Mouse (Mus musculus): ENCODE measurements at regions not wholly inside any gene's neighbourhood (a gene's known extent, or its start where the extent isn't known, plus 50 kb on each side); places are given as distances from the start of the nearest gene placed in this dataset.

DNA sequence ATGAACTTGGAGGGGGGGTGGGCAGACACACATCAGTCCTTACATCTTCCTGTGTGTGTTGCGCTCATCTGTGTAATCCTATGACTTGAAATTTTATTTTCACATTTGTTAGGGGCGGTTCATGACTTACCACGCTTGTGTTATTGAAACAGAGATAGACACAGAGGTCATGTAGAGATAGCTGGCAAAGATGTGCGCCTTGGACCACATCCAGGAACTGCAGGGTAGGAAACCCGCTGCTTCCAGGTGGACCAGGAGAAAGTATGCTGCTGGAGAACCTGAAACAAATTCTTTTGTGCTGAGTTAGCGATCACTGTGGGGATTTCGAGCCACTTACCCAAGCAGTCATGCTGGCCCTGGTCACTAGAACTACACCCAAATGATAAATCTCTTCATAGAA, 89.1 kb downstream of the Kcnj2 start:
- no peak for DNase-seq (ENCODE audit: low read depth)

DNA sequence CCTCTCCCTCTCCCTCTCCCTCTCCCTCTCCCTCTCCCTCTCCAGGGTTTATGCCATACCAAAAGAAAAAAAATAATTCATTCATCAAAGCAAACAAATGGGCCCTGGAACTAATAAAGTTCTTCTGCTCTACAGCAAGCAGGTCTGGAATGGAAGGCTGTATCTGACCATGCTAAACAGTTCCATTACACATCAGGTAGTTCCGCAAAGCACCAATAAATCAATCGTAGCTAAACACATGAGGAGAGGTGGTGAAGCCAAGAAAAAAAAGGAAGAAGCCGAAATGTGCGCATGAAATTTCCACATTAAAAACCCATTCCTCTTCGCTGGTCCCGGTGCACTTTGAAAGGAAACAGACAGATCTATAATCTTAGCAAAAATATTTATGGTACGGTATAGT, 89.8 kb downstream of the Kcnj2 start:
- DNase-seq (ENCODE audit: low read depth): no peak

DNA sequence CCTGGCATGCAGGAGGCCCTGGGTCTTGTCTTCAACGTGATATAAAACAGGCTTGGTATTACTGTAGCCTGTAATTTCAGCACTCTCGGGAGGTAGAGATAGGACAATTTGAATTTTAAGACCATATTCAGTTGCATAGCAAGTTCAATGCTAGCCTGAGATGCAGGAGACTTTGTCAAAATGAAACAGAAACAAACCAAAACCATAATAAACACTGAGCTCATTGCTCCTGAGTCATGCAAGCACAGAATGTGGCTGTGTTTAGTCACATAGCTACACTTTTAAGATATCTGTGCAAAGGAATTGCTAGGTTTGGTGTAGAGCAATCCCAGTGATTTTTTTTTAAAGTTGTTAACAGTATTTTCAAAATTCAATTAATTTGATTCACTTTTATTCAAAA, 93.3 kb downstream of the Kcnj2 start:
- DNase-seq (ENCODE audit: low read depth): no peak

- no peak for DNase-seq (ENCODE audit: low read depth)
Measured at GRCm38 (mm10) chr11:111164907-111165306, 98.9 kb downstream of the Kcnj2 start.

GRCm38 (mm10) chr11:111170174-111170800, 104.3 kb downstream of the Kcnj2 start:
- DNase-seq (ENCODE audit: low read depth): no peak

GRCm38 (mm10) chr11:111173525-111173924, 107.6 kb downstream of the Kcnj2 start:
- DNase-seq (ENCODE audit: low read depth): no peak

- no peak for DNase-seq (ENCODE audit: low read depth)
Measured at GRCm38 (mm10) chr11:111175566-111175965, 109.6 kb downstream of the Kcnj2 start.

DNA sequence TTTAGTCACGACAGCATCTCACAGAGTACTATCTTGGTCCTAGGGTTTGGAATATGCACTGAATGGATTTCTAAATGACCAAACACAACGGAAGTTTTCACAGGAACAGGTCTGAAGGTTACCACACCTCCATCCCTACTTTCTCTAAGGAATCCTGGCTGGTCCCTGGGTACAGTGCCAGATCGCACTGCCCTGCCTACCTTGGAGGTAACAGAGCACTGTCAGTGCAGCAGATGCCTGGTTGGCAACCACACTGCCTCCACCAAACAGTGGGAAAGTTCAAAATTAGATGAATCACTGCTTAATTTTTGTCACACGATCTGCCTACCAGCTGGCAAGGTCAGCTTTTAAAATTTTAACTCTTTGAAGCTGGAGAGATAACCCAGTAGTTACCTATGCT, 111.6 kb downstream of the Kcnj2 start:
- no peak for DNase-seq (ENCODE audit: low read depth)

DNA sequence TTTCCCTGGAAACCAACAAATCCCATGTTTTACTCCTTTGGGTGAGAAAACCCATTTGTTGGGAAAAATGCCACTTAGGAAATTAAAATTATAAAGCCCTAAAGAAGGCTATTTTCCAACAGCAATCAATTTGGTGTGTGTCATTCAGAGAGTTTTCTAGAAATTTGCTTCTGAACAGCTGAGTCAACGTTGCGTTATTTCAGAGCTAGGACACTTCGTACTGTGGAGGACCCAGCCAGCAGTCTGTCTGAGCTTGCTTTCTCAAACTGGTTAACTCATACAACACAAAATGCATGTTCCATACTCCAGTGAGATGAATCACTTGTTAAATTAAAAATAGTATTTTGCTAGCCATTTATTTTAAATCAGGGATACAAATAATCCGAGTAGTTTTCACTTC, 131.5 kb downstream of the Kcnj2 start:
- no peak for DNase-seq (ENCODE audit: low read depth)

DNA sequence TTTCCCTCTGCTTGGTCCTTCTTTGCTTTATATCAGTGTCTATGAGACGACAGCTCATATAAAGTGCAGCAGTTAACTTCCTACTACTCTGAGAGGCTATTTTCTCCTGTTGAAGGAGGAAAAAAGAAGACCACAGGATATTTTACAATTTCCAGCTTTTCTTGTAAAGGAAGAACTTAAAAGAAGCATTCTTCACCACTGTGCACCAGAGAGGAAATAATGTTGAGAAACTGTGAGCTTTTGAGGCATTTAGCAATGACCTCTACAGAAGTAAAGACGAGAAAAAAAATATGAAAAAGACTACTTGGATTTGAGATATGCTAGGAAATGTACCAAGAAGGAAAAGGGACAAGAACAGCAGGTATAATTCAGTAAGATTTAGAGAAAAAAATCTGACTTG, 134.5 kb downstream of the Kcnj2 start:
- DNase-seq (ENCODE audit: low read depth): no peak

DNA sequence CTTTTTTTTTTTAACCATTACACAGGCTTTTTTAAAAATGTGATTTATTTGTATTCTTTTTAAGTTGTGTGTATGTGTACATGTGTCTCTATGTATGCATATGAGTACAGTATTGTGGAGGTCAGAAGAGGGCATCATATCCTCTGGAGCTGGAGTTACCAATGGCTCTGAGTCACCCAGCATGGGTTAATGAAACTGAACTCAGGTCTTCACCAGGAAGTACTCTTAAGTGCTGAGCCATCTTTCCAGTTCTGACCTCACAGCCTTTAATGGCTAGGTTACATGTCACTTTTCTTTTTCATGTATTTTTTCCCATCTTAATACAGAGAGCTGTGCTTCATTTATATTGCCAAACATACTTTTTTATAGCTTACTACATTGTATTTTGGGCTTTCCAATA, 136.8 kb downstream of the Kcnj2 start:
- no peak for DNase-seq (ENCODE audit: low read depth)

DNA sequence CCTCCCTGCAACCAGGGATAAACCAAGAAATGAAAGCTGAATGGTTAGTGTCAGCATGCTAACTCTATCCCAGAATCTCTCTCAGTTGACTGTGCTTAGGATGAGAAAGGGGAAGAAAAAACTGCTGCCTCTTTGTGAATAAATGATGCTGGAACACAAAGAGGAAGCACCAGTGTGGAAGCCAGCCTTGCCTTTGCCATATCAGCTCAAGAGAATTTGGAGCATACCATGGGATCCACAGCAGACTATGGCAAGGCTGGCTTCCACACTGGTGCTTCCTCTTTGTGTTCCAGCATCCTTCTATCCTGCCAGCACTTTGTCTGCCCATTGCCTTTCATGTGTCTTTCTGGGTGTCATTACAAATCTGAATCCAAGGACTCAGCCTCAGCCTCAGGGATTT, 144.6 kb downstream of the Kcnj2 start:
- DNase-seq (ENCODE audit: low read depth): no peak

GRCm38 (mm10) chr11:111212038-111212701, 146.2 kb downstream of the Kcnj2 start:
- DNase-seq (ENCODE audit: low read depth): no peak

DNA sequence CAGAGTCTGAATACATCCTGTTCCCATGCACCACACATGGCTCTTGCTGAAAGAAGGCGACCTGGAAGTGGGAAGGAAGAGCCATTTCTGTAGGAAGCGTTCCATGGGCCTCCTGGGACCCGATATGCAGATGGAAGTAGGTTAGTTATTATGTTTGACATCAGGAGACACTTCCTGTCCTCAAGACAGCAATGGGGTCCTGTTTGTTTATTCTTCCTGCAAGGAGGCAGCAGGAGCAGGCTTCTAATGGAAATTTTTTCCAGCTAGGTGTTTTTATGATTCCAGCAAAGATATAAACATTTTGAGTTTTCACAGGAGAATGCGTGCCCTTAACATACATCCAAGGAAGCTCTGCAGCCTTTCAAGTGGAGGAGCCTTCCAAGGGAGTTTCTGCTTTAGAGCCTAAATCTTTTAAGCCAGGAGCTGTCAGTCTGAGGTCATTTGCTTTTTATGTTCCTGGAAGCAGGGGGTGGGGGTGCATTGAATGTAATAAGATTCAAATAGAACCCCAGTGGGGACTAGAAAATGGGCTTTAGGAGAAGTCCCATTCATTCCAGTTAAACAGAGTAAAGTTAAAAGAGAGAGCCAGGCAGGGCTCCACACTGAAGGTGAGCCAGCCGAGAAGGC, 146.9 kb downstream of the Kcnj2 start:
- no peak for DNase-seq (ENCODE audit: low read depth)

- no peak for DNase-seq (ENCODE audit: low read depth)
Measured at GRCm38 (mm10) chr11:111215006-111215405, 149.0 kb downstream of the Kcnj2 start.

DNA sequence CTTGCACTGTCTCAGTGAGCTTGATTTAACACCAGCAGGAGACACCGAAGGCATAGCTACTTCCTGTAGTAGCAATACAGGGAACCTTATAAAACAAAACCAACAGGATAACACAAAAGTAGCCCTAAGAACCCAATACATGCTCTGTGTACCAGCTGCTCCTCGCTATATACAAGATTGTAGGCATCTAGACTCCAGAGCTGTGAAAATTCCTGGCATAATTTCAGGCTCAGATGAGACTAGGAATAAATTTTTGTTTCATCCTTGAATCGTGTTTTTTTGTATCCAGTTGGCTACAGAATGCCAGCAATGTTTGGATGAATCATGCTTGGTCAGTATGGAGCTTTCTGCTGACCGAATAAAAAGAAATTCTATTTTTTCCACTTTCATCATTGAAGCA, 157.9 kb downstream of the Kcnj2 start:
- DNase-seq (ENCODE audit: low read depth): no peak

GRCm38 (mm10) chr11:111227305-111227704, 161.3 kb downstream of the Kcnj2 start:
- DNase-seq (ENCODE audit: low read depth): no peak

GRCm38 (mm10) chr11:111236741-111237140, 170.8 kb downstream of the Kcnj2 start:
- DNase-seq (ENCODE audit: low read depth): no peak

DNA sequence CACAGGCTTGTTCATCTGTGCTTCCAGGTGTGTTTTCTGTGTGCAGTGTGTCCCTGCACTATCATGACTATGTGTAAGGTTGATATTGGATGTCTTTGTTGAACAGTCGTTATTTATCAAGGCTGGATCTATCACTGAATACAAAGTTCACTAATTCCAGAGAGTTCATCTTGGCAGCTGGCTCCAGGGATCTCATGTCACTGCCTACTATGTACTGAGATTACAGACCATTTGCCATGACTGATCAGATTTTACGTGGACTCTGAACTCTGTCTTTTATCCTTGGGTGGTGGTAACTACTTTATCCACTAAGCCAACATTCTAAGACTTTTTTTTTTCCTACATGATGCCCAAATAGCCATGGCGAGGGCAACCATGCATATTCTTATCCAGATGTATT, 173.8 kb downstream of the Kcnj2 start:
- DNase-seq (ENCODE audit: low read depth): no peak

- DNase-seq (ENCODE audit: low read depth): no peak
Measured at GRCm38 (mm10) chr11:111252226-111252625, 186.3 kb downstream of the Kcnj2 start.

DNA sequence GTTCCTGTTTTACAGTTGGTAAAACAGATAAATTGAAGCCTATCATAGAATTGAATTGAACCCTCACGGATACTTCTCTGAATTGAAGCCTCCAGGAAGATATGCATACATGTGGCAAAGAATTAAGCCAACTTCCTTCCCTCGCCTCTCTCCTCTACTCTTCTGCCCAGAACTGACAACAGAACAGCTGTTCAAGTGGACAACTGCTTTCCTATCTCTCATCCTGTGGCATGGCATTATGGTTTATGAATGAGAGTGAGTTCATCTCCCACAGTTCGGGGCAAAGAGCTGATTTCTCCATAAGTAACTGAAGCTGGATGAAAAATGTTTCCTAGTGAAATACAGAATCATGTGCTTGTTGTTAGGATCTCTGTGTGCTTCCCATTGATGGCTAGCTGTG, 190.6 kb downstream of the Kcnj2 start:
- DNase-seq (ENCODE audit: low read depth): no peak

- no peak for DNase-seq (ENCODE audit: low read depth)
Measured at GRCm38 (mm10) chr11:111260691-111261383, 194.9 kb downstream of the Kcnj2 start.

GRCm38 (mm10) chr11:111273651-111274050, 207.7 kb downstream of the Kcnj2 start:
- no peak for DNase-seq (ENCODE audit: low read depth)
